Mouse (Mus musculus) liver, embryonic 12.5 days (tissue): ENCODE measurements around the gene Tbc1d5. TPM values are rescaled to one million over a fixed set of nuclear protein-coding genes. Genes with fewer than 3 reads are reported as not detected.

ENCODE experiments used
- ATAC-seq: fragments of 200-750 bp; cut with Nextera tagmentation; 2 replicates; pipeline ENCODE4 v1.8.0; 2017; ENCODE audit warnings: moderate number of reproducible peaks, mild to moderate bottlenecking, moderate library complexity
- H3K27ac ChIP-seq: fragments of 300-500 bp; sonication (generic); 2 replicates; pipeline ENCODE4 v1.5.1; 2016; ENCODE audit warnings: mild to moderate bottlenecking
- H3K27me3 ChIP-seq: fragments of 300-500 bp; sonication (generic); replicated peaks from 2 replicates; pipeline ENCODE4 v1.6.1; 2016; ENCODE audit warnings: mild to moderate bottlenecking, moderate library complexity
- H3K36me3 ChIP-seq: fragments of 300-500 bp; sonication (generic); 2 replicates; pipeline ENCODE4 v1.6.1; 2016; ENCODE audit warnings: mild to moderate bottlenecking, moderate library complexity
- H3K4me1 ChIP-seq: fragments of 300-500 bp; sonication (generic); 2 replicates; pipeline ENCODE4 v1.6.1; 2016
- H3K4me2 ChIP-seq: fragments of 300-500 bp; sonication (generic); 2 replicates; pipeline ENCODE4 v1.6.1; 2016; ENCODE audit warnings: mild to moderate bottlenecking, moderate library complexity
- H3K4me3 ChIP-seq: fragments of 300-500 bp; sonication (generic); 2 replicates; pipeline ENCODE4 v1.5.1; 2016; ENCODE audit warnings: mild to moderate bottlenecking, moderate library complexity
- H3K9ac ChIP-seq: fragments of 300-500 bp; sonication (generic); 2 replicates; pipeline ENCODE4 v1.6.1; 2016; ENCODE audit warnings: mild to moderate bottlenecking, moderate library complexity
- H3K9me3 ChIP-seq: fragments of 300-500 bp; sonication (generic); replicated peaks from 2 replicates; pipeline ENCODE4 v1.6.1; 2016; ENCODE audit warnings: mild to moderate bottlenecking, moderate library complexity
- WGBS: fragments of 180-500 bp; shearing (Covaris S2); methylation state at CpG from one replicate; pipeline ENCODE4 v1.1.7; 2016; ENCODE audit not compliant: insufficient replicate concordance; 5-methylcytosine and 5-hydroxymethylcytosine counted together
- polyA plus RNA-seq: library from polyadenylated mRNA; unstranded; fragments of >200 nt; fragmentation: Nextera tagmentation; extraction: Ambion mirVana; gene quantifications from 2 replicates; pipeline ENCODE4 v1.2.1, GENCODE M21; 2016

Gene Tbc1d5
- polyA plus RNA-seq, 1 experiment from 2014 or later, result 6.5 TPM

DNA sequence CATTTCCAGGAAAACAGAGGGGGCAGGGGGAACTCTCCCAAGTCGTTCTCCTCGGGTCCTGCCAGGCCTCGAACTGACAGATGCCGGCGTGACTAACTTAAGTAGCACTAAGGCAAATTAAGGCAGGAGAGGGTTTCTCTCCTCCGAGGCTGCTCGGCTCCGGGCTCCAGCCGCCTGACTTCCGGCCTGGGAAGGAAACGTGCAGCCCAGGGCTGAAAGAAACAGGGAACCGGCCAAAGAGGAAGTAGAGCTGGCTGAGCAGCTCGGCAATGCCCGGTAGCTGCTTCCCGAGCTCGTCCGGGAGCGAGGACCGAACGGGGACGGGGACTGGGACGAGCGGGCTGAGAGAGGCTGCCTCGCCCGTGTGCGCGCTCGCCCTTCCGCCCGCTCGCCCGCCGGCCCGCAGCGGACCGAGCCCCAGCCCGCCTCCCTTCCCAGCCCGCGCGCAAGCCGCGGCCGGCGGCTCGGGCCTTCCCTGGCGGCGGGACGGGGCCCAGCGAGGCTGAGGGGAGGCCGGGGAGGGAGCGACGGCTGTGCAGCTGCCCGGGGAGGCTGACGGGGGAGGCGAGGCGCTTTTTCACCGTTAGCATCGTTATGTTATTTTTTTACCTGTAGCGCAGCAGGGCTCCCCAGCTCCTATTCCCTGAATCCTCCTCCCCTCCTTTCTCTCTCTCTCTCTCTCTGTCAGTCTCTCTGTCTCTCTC is 509 bp downstream of the Tbc1d5 start:
- H3K4me1 ChIP-seq, result peaks cover 17% of the 10 kb centered on the region
- no peaks in the 10 kb centered on the region for H3K27me3 ChIP-seq
- peak overlapping the region; percentile 83 for H3K4me3 ChIP-seq
- H3K9me3 ChIP-seq, result no peaks in the 10 kb centered on the region
- peak overlapping the region; percentile 94 for H3K9ac ChIP-seq
- peak overlapping the region; percentile 82 for H3K4me2 ChIP-seq
- H3K27ac ChIP-seq, result peak overlapping the region; percentile 95
- WGBS, result under 1% methylated on average over 59 of the region's 59 CpGs
- ATAC-seq, result peak; percentile 78
- H3K36me3 ChIP-seq, result no peaks in the 10 kb centered on the region

DNA sequence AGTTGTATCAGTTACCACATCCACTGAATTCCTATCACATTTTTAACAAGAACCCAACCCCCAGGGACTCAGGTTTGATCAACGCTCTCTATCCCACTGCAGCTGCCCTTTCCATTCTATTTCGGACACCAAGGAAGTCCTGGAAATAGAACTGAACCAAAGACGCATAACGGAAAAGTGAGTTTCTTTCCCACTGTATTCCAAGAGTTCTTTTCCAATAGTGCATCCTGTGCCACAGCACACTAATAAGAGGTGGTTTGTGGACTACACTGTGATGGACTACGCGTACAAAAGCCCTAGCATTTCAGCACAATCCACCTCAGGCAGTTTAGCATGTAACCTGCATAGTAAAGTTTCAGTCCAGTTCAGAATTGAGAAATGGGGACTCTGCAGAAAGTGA is 1.2 kb downstream of the Tbc1d5 start:
- WGBS, result 33% methylated on average over 6 of the region's 6 CpGs
- no peak for ATAC-seq

DNA sequence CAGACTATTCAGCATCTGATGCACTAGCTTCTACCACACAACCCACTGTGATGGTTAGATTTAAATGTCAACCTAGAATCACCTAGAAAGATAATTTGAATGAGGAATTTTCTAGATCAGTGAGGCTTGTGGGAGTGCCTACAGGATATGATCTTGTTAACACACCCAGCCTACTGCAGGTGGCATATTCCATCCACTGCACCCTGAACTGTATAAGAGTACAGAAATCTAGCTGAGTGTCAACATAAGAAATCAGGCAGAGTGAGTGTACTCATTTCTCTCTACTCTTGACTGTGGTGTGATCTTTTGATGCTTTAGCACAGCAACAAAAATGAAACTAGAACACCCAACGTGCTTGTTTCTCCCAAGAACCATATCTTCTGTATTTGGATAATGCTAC is 6.8 kb downstream of the Tbc1d5 start:
- WGBS, result 64% methylated on average over 1 of the region's 1 CpGs

More for the DNA sequence above, 1.2 kb downstream of the Tbc1d5 start:
- H3K27me3 ChIP-seq, result no peaks in the 10 kb centered on the region
- peak overlapping the region; percentile 95 for H3K27ac ChIP-seq
- H3K4me3 ChIP-seq, result peak overlapping the region; percentile 83
- peaks cover 17% of the 10 kb centered on the region for H3K4me1 ChIP-seq
- H3K9me3 ChIP-seq, result no peaks in the 10 kb centered on the region
- no peaks in the 10 kb centered on the region for H3K36me3 ChIP-seq
- peak overlapping the region; percentile 94 for H3K9ac ChIP-seq
- H3K4me2 ChIP-seq, result peak overlapping the region; percentile 82

DNA sequence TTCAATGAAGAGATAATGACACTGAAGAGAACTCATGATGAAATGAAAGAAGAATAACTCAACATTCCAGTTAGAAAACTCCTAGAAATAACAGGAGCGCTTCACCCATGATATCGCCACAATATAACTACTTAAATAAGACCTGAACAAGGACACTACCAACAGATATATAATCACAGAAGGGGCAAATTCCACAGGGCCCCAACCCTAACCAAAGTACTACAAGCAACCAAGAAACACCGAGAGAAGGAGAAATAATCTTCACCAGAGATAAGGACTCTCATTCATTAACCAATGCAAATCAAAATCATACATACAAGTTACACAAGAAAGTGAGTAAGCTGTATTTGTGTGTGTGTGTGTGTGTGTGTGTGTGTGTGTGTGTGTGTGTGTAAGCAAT is 7.6 kb downstream of the Tbc1d5 start:
- no peak overlapping the region for H3K9ac ChIP-seq

More for the DNA sequence above, 6.8 kb downstream of the Tbc1d5 start:
- Histone ChIP-seq H3K27me3 (no peaks in the 10 kb centered on the region), H3K4me3 (no peak overlapping the region), H3K36me3 (no peaks in the 10 kb centered on the region), H3K27ac (no peak overlapping the region), H3K9me3 (no peaks in the 10 kb centered on the region), H3K4me1 (peaks cover 5% of the 10 kb centered on the region), H3K9ac (no peak overlapping the region), H3K4me2 (no peak overlapping the region)
- ATAC-seq, result no peak

DNA sequence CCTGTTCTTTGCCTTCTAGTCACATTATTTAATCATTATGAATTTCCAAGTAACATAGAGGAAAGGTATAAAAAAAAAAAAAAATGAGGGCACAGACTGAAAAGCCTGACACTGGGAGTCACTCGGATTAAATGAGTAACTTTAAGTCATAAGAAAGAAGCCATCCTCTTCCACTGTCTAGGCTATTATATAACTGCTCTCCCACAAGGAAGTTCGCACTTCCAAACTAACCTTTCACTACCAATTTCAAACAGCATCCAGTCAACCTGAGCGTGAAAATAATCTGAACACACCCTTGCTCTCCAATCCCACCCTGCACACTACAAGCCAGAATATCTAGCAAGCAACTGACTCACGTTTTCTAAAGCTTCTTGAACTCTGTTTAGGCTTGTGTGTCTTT is 9.2 kb downstream of the Tbc1d5 start:
- Histone ChIP-seq H3K27ac (no peak overlapping the region), H3K9me3 (no peaks in the 10 kb centered on the region), H3K4me2 (no peak overlapping the region), H3K4me1 (peaks cover 3% of the 10 kb centered on the region; the same call in 1 of the 2 replicates), H3K36me3 (no peaks in the 10 kb centered on the region), H3K27me3 (no peaks in the 10 kb centered on the region), H3K4me3 (no peak overlapping the region), H3K9ac (no peak overlapping the region)
- ATAC-seq, result no peak
- 67% methylated on average over 4 of the region's 4 CpGs for WGBS

More for the DNA sequence above, 7.6 kb downstream of the Tbc1d5 start:
- no peak for ATAC-seq
- H3K36me3 ChIP-seq, result no peaks in the 10 kb centered on the region
- H3K4me1 ChIP-seq, result peaks cover 3% of the 10 kb centered on the region; the same call in 1 of the 2 replicates
- H3K4me2 ChIP-seq, result no peak overlapping the region
- no peaks in the 10 kb centered on the region for H3K27me3 ChIP-seq
- H3K9me3 ChIP-seq, result no peaks in the 10 kb centered on the region
- no peak overlapping the region for H3K27ac ChIP-seq
- WGBS, result 69% methylated on average over 3 of the region's 3 CpGs
- H3K4me3 ChIP-seq, result no peak overlapping the region

DNA sequence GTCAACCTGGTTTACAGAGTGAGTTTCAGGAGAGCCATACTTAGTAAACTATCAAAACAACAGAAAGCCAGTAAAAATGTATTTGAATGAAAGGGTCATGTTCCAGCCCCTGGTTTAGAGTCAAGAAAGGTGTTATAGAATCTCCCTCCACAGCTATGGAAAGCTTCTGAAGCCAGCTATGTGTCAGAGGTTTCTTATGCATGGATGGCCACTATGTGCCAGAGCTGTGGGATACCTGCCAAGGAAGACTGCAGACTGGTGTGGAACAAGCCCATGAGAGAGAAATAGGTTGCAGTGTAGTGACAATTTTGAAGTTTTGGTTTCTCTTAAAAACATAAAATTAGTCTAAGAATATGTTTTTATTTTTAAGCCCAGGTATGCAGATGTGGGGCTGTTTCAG is 16.8 kb downstream of the Tbc1d5 start:
- no peak for ATAC-seq
- Histone ChIP-seq H3K36me3 (no peaks in the 10 kb centered on the region), H3K4me1 (peaks cover 4% of the 10 kb centered on the region), H3K27ac (no peak overlapping the region), H3K4me3 (no peak overlapping the region), H3K4me2 (no peak overlapping the region), H3K9me3 (no peaks in the 10 kb centered on the region), H3K27me3 (no peaks in the 10 kb centered on the region), H3K9ac (no peak overlapping the region)

DNA sequence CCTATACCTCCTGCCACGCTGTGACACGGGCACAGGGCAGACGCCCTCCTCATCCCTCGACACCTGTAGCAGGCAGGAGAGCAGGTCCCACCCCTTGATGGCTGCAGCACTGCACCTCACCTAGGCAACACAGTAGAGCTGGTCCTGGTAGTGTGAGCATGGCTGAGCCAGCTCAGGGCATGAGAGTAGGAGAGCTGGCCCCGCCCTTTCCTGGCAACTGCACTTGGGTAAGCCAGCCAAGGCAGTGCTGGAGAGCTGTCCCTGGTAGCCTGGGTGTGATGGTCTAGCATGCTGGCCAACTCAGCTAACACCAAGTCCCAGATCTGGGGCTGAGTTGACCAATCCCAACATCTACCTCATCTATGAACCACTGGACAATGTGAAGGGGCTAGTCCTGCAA is 19.9 kb downstream of the Tbc1d5 start:
- ATAC-seq, result peak; percentile 46
- H3K36me3 ChIP-seq, result no peaks in the 10 kb centered on the region
- no peaks in the 10 kb centered on the region for H3K27me3 ChIP-seq
- H3K9me3 ChIP-seq, result no peaks in the 10 kb centered on the region
- H3K27ac ChIP-seq, result no peak overlapping the region
- H3K4me3 ChIP-seq, result no peak overlapping the region
- no peak overlapping the region for H3K9ac ChIP-seq
- peaks cover 4% of the 10 kb centered on the region for H3K4me1 ChIP-seq
- WGBS, result 80% methylated on average over 5 of the region's 5 CpGs
- H3K4me2 ChIP-seq, result no peak overlapping the region

DNA sequence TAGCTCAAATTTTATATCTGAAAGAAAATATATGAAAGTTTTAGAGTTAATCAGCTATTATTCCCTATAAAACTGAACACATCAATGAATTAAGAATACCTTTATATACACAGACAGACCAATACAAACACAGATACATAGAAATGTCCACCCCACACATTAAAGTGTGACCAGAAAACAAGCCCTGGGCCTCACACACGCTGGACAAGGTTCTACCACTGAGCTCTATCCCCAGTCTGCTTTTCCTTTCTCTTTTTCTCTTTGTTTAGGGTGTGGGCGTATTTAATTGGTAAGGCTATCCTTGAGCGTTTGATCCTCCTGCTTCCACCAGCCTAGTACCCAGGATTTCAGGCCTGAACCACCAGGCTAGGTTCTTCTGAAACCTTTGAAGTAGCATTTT is 28.2 kb downstream of the Tbc1d5 start:
- no peaks in the 10 kb centered on the region for H3K4me1 ChIP-seq
- H3K36me3 ChIP-seq, result no peaks in the 10 kb centered on the region
- H3K27me3 ChIP-seq, result no peaks in the 10 kb centered on the region
- H3K4me2 ChIP-seq, result no peak overlapping the region
- H3K4me3 ChIP-seq, result no peak overlapping the region
- 72% methylated on average over 3 of the region's 3 CpGs for WGBS
- no peak overlapping the region for H3K27ac ChIP-seq
- no peak for ATAC-seq
- no peak overlapping the region for H3K9ac ChIP-seq
- no peaks in the 10 kb centered on the region for H3K9me3 ChIP-seq

DNA sequence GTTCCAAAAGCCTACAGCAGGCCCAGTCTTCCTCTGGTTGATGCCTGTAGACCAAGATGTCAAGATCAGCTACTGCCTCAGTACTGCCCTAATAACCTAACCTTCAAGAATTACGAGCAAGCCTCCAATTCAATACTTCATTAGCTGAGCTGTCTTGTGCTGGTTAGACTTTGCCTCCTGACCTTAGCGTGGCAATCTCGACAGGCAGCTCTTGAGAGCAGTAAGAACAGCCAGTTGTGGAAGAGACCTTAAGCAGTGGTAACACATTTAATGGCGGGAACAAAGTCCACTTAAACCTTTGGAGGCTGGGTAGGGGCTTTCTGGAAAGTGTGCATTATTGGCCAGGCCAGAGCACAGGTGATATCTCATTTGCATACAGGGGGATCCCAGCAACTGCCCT is 34.2 kb downstream of the Tbc1d5 start:
- 80% methylated on average over 4 of the region's 4 CpGs for WGBS
- Histone ChIP-seq H3K9ac (no peak overlapping the region), H3K36me3 (no peaks in the 10 kb centered on the region), H3K9me3 (no peaks in the 10 kb centered on the region), H3K27me3 (no peaks in the 10 kb centered on the region), H3K27ac (no peak overlapping the region), H3K4me1 (no peaks in the 10 kb centered on the region), H3K4me3 (no peak overlapping the region), H3K4me2 (no peak overlapping the region)
- no peak for ATAC-seq

DNA sequence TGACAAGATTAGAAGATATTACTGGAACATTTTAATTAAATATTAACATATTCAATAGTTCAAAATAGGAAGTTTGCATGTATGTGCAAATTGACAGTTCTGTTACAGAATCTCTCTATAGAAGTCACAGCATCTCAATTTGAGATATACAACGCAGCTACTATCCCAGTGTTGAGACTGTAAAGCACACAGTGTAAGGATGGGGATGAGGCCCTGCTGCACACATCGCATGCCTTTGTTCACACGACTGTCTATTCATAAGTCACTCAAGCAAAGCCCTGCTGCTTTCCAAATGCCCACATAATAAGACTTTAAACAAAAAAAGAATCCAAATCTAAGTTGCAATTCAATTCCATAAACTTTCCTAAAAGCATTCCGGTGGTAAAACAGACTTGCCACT is 37.1 kb downstream of the Tbc1d5 start:
- Histone ChIP-seq H3K9me3 (no peaks in the 10 kb centered on the region), H3K27me3 (no peaks in the 10 kb centered on the region), H3K36me3 (no peaks in the 10 kb centered on the region)

DNA sequence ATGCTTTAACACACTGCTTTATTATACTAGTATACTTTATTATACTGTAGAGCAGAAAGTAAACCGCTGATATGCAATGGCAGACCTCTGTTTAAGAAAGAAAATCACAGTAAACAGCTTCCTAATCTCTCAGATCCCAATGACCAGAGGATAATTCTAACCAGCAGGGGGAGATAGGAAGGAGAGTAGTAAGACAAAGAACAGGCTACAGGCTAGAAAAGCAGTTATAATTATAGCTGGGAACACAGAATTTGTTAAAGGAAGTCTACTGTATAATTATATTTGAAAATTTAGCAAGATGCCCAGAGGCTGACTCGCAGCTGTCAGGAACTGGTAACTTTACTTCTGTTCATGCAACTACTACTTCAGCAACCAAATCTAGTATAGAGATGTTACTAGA is 68.0 kb downstream of the Tbc1d5 start:
- H3K4me2 ChIP-seq, result no peak overlapping the region
- H3K27ac ChIP-seq, result no peak overlapping the region
- 57% methylated on average over 2 of the region's 2 CpGs for WGBS
- H3K4me1 ChIP-seq, result no peaks in the 10 kb centered on the region
- ATAC-seq, result no peak
- H3K9me3 ChIP-seq, result no peaks in the 10 kb centered on the region
- no peaks in the 10 kb centered on the region for H3K36me3 ChIP-seq
- no peak overlapping the region for H3K4me3 ChIP-seq
- no peak overlapping the region for H3K9ac ChIP-seq
- no peaks in the 10 kb centered on the region for H3K27me3 ChIP-seq

More for the DNA sequence above, 37.1 kb downstream of the Tbc1d5 start:
- H3K9ac ChIP-seq, result no peak overlapping the region
- no peak for ATAC-seq
- no peak overlapping the region for H3K4me2 ChIP-seq
- H3K4me3 ChIP-seq, result no peak overlapping the region
- 87% methylated on average over 4 of the region's 4 CpGs for WGBS
- no peak overlapping the region for H3K27ac ChIP-seq
- no peaks in the 10 kb centered on the region for H3K4me1 ChIP-seq

DNA sequence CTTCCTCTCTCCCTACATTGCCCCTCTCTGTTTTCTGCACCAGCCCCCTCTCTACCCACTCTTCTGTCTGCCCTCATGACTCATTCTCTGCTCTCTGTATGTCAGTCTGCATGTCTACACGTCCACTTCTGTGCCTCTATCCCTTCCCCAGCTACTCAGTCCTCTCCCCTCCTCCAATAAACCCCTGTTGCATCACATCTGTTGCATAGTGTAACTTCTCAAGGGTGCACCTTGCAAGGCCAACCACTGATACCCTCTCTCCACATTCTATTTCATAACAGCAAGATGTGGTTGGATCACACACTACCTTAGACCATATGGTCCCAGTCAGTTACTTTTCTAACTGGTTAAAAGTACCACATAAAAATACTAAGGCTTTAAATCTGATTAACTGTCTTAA is 74.9 kb downstream of the Tbc1d5 start:
- Histone ChIP-seq H3K27me3 (no peaks in the 10 kb centered on the region), H3K36me3 (peaks cover 6% of the 10 kb centered on the region; the same call in 1 of the 2 replicates), H3K4me2 (no peak overlapping the region), H3K4me3 (no peak overlapping the region), H3K4me1 (no peaks in the 10 kb centered on the region), H3K27ac (no peak overlapping the region), H3K9me3 (0 out of 2 replicates have a peak, but pooled peaks cover 8% of the 10 kb centered on the region), H3K9ac (no peak overlapping the region)
- 48% methylated on average over 1 of the region's 1 CpGs for WGBS
- ATAC-seq, result no peak

DNA sequence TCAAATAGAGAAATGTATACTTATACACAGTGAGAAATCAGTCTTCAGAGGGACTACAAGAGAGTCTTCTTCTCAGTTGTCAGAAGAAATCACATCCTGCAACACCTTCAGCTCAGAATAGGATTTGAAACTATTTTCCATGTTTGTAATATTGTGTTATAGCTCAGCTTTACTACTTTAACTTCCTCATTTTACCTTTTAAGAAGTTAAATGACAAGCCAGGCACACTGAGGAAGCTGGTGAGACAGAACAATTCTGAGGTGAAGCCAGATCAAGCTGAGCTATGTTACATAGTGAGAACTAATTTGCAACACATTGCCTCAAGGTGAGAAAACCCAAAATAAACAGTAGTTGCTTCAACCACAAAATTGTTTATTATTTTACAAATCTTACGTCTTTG is 135.3 kb downstream of the Tbc1d5 start:
- Histone ChIP-seq H3K27ac (no peak overlapping the region), H3K36me3 (no peaks in the 10 kb centered on the region), H3K4me2 (no peak overlapping the region), H3K9me3 (no peaks in the 10 kb centered on the region), H3K4me3 (no peak overlapping the region), H3K4me1 (peaks cover 5% of the 10 kb centered on the region; the same call in 1 of the 2 replicates), H3K9ac (no peak overlapping the region), H3K27me3 (no peaks in the 10 kb centered on the region)
- WGBS, result 64% methylated on average over 1 of the region's 1 CpGs
- no peak for ATAC-seq
